Mouse (Mus musculus) hematopoietic stem cell, adult 5-6 weeks (primary cell): ENCODE measurements around the gene Cradd. TPM values are rescaled to one million over a fixed set of nuclear protein-coding genes. Genes with fewer than 3 reads are reported as not detected.
A peak's percentile ranks its signal among the peaks of the same experiment; 100 is the strongest.

ENCODE experiments used
- ATAC-seq, 2 experiments: fragments of 125-278 bp in 1 of 2; replicated peaks in 1 of 2; 2 replicates each; pipeline ENCODE4 v1.8.0; 2016 to 2017; ENCODE audit warnings: inconsistent platforms in 2 of 2, mild to moderate bottlenecking in 2 of 2, moderate number of reproducible peaks in 2 of 2, low read depth in 1 of 2, moderate TSS enrichment in 1 of 2; ENCODE audit not compliant: low FRiP score in 2 of 2, poor library complexity in 2 of 2, severe bottlenecking in 2 of 2, insufficient read depth in 1 of 2, low TSS enrichment in 1 of 2
- total RNA-seq: library from RNA; stranded (forward); fragments of 172-1452, 232-1000 nt; gene quantifications from 2 replicates; pipeline ENCODE4 v1.2.3, GENCODE M21; 2017

Gene Cradd
- total RNA-seq, 1 experiment from 2014 or later: 5.4 TPM

GRCm38 (mm10) chr10:95145204-95145926 lies 178.6 kb downstream of the Cradd start:
- no peak for ATAC-seq

DNA sequence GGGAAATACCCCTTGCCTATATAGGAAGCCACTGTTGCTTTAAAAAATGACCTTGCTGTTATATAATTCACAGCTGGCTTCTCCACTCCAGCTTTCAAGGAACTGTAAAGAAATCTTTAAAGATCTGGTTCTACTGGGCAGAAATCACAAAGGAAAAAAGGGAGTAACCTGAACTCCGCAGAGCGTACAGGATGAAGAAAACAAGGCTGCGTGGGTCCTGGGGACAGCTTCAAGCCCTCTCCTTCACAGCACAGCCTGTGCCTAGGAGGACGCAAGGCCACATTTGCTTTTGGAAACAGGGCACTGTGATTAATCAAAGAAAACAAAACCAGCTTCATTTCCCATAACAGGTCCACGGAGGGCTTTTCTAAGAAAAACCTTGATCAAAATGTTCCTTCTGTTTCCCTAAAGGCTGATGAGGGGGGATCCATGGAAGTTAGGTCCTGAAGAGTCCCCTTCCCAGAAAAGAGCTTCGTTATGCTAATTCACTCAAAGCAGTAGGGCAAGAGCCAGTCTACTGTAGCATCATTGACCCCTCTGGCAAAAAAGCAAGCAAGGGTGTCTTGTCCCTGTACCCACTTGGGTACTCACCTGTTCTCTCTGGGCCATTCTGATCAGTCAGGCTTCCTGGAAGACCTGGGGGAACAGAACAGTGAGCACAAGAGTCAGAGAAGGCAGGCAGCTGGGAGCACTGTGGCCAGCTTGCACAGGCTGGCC lies 179.4 kb downstream of the Cradd start:
- ATAC-seq: no peak

- peak in 1 of 2 experiments; percentile 13; a peak in 1 of 4 replicates for ATAC-seq
Measured at GRCm38 (mm10) chr10:95143446-95144114, 180.4 kb downstream of the Cradd start.

DNA sequence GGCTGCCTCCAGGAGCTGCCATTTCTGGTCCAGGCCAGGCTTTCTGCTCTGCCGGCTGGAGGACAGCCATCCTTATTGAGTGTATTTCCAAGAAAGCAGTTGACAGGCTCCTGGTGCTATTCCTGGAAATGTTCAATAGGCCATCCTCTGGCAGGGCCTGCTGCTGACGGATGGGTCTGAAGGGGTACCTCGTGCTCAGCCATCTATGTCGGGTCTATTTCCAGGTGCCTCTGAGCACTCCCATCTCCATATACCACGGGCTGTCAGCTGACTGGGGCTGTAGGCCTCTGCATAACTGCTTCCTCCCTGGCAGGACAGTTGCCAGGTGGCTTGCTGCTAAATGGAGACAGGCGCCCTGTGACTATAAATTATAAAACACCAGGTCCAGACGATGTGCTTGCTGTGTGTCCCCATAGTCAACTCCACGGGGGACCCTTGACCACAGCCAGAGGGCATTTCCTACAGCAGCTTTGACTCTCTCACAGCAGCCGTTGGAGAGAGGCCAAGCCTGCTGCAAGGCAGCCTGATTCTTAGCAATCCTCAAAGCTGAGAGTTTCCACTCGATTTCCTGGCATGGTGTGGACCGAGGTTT lies 181.0 kb downstream of the Cradd start:
- peak; percentile 44 to 52 for ATAC-seq

- no peak for ATAC-seq
Measured at GRCm38 (mm10) chr10:95141075-95141474, 182.9 kb downstream of the Cradd start.

DNA sequence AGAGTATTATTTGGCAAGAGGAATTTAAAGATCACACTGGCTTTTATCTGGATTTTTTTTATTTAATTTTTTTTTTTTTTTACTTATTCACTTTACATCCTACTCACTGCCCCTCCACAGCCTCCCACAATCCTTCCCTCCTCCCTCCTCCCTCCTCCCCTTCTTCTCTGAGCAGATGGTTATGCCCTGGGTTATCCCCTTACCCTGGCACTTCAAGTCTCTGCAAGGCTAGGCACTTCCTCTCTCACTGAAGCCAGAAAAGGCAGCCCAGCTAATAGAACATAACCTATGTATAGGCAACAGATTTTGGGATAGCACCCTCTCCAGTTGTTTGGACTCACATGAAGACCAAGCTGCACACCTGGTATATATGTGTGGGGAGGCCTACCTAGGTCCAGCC lies 183.7 kb downstream of the Cradd start:
- no peak for ATAC-seq

DNA sequence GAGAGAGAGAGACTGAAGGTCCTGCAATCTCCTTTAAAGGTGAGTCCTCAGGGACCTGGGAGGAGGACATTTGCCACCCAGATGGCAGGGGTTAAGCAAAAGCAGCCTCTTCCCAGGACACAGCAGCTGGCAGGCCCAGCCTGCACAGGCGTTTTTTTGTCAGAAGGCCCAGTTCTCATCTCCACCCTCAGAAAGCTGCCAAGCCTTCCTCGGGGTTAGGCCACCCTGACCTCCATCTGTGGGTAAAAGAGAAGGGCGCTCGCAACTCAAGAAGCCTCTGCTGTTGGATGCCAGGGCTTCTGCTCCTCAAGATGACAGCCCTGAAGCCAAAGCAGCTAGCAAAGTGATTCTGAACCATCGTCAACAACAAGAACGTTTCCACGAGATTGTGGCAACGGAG lies 184.3 kb downstream of the Cradd start:
- no peak for ATAC-seq

- no peak for ATAC-seq
Measured at GRCm38 (mm10) chr10:95133057-95133456, 190.9 kb downstream of the Cradd start.

Other genes with a start within 250 kb of the Cradd start
- gene Socs2, start 93.0 kb upstream of the Cradd start, total RNA-seq: 1.5 and 3.8 TPM in 2 replicates
- gene Mrpl42, start 177.8 kb upstream of the Cradd start, total RNA-seq: 135 and 186 TPM in 2 replicates
- gene Ube2n, start 191.0 kb upstream of the Cradd start, total RNA-seq: 145 and 162 TPM in 2 replicates
- 40.6 and 49.2 TPM in 2 replicates for gene Nudt4, start 240.0 kb upstream of the Cradd start, total RNA-seq